Mouse (Mus musculus) central nervous system, embryonic 18 days (tissue): ENCODE data around the gene Prelp. TPM values are rescaled to one million over a fixed set of nuclear protein-coding genes. Genes with fewer than 3 reads are reported as not detected.

ENCODE experiments used
- polyA plus RNA-seq: library from polyadenylated mRNA; depleted of rRNA; stranded (reverse); fragments of >200 nt; gene quantifications from 2 replicates; pipeline ENCODE4 v1.2.3, GENCODE M21; 2012; rRNA removed

The Prelp gene
- polyA plus RNA-seq, result 2.5 and 3.1 TPM in 2 replicates

DNA sequence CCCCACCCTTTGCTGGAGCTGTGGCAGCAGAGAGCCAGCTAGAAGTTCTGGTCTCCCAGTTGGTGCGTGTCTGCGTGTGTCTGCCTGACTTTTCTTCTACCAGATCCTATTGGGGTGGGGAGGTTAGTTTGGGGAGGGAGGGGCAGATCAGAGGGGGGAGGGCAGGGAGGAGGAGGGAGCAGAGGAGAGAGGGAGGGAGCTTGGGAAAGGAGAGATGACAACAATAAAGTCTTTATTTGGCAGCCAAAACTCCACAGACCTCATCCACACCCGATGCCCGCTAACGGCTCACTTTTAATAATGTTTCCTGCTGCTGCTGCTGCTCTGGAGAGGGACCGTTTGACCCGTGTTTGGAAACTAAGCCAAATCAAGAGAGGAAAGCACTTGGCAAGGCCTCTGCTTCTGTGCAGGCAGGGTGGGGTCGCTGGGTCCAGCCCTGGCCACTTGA, at the start of gene Prelp:
Prelp (minus strand) TSS at position 111 of the 448 bp plus-strand sequence.

DNA sequence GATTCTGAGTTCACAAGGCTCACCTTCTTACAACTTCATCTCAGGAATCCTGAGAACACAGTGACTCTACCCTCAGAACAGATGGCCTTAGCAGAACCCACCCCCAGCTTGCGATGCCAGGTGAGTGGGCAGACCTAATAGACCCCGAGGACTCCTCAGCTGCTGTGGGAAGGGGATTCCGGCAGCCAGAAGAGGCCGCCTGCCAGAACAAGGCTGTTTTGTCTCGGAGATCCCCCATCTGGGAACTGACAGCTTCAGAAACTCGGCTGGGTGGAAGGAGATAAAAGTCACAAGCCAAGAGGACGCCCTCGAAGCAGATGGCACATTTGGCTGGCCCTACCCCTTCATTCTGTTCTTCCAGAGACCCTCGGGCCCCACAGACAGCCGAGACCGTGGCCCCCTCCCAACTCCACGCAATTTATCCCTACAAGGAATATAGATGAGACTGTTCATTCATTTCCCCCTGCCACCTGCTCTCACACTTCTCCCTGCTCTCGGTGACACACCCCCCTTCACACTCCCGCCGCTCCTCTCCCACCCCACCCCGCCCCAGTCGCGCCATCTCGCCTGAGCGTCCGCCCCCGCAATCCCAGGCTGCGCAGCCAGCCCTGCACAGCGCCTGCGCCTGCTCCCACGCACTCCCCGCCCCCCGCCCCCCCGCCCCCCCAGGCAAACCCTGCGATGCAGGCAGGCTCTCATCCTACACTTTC, 13.1 kb downstream of the Prelp start, which contains the start of gene Optc:
Optc (minus strand) TSS at position 51 of the 710 bp plus-strand sequence.

Other genes with a start within 250 kb of the Prelp start
- gene Lax1, start 231.3 kb downstream of the Prelp start, polyA plus RNA-seq, result 0.44 and 0.52 TPM in 2 replicates
- gene Atp2b4, start 120.4 kb downstream of the Prelp start, polyA plus RNA-seq, result 21.9 and 24.6 TPM in 2 replicates
- 6.0 and 6.4 TPM in 2 replicates for gene Optc, start 13.4 kb downstream of the Prelp start, polyA plus RNA-seq
- gene Fmod, start 115.8 kb upstream of the Prelp start, polyA plus RNA-seq, result 6.4 and 9.4 TPM in 2 replicates
- 14.8 and 16.5 TPM in 2 replicates for gene Btg2, start 157.7 kb upstream of the Prelp start, polyA plus RNA-seq
- 0.19 and 0.21 TPM in 2 replicates for gene Chit1, start 189.8 kb upstream of the Prelp start, polyA plus RNA-seq